Mouse (Mus musculus) adrenal gland, adult 2 months (tissue): ENCODE results near the gene Fkbp9. TPM values are rescaled to one million over a fixed set of nuclear protein-coding genes. Genes with fewer than 3 reads are reported as not detected.

Source experiments
- DNase-seq: peaks from one replicate; pipeline ENCODE4 v3.0.0; 2021
- polyA plus RNA-seq: library from polyadenylated mRNA; depleted of rRNA; stranded (reverse); fragments of >200 nt; gene quantifications from 2 replicates; pipeline ENCODE4 v1.2.3, GENCODE M21; 2012; rRNA removed
- total RNA-seq, 2 experiments: library from RNA; stranded (reverse); gene quantifications; 2 replicates each; pipeline ENCODE4 v1.2.3; 2021

The Fkbp9 gene
- total and polyA plus RNA-seq, 3 experiments: 33.5 to 87.1 (median 53.9) TPM

GRCm38 (mm10) chr6:56905486-56905885 is 73.6 kb downstream of the Fkbp9 start:
- no peak for DNase-seq

- DNase-seq: no peak
Observed at GRCm38 (mm10) chr6:56906121-56906846, 74.4 kb downstream of the Fkbp9 start.

- no peak for DNase-seq
Observed at GRCm38 (mm10) chr6:56907973-56908372, 76.1 kb downstream of the Fkbp9 start.

- no peak for DNase-seq
Observed at GRCm38 (mm10) chr6:56908397-56908796, 76.5 kb downstream of the Fkbp9 start.

- DNase-seq: peak; percentile 65
Observed at GRCm38 (mm10) chr6:56908912-56909311, 77.1 kb downstream of the Fkbp9 start.

- no peak for DNase-seq
Observed at GRCm38 (mm10) chr6:56910910-56911309, 79.1 kb downstream of the Fkbp9 start.

GRCm38 (mm10) chr6:56913092-56913858 is 81.4 kb downstream of the Fkbp9 start:
- no peak for DNase-seq

- no peak for DNase-seq
Observed at GRCm38 (mm10) chr6:56916279-56916678, 84.4 kb downstream of the Fkbp9 start.

- DNase-seq: peak; percentile 43
Observed at GRCm38 (mm10) chr6:56917578-56918368, 85.9 kb downstream of the Fkbp9 start.

GRCm38 (mm10) chr6:56919330-56920044 is 87.6 kb downstream of the Fkbp9 start:
- no peak for DNase-seq

- no peak for DNase-seq
Observed at GRCm38 (mm10) chr6:56920222-56921092, 88.6 kb downstream of the Fkbp9 start.

GRCm38 (mm10) chr6:56923331-56923725 is 91.5 kb downstream of the Fkbp9 start:
- no peak for DNase-seq

- DNase-seq: peak; percentile 96
Observed at GRCm38 (mm10) chr6:56923726-56924707, 92.2 kb downstream of the Fkbp9 start, which contains the start of the genes Nt5c3 and Vmn1r4. TSS of gene Nt5c3 (minus strand) at chr6:56923932. TSS of gene Vmn1r4 (plus strand) at chr6:56924015.

Other genes with a start within 250 kb of the Fkbp9 start
- 10 to 100 TPM; 18.9 to 28.1 TPM for gene Lsm5, start 127.3 kb upstream of the Fkbp9 start, total RNA-seq
- gene Lsm5, start 127.3 kb upstream of the Fkbp9 start, polyA plus RNA-seq: 0.31 TPM in 1 of 2 replicates, not detected in the other
- gene Avl9, start 117.2 kb upstream of the Fkbp9 start, total RNA-seq: 10 to 100 TPM; 18.8 to 28.4 TPM
- 6.1 and 6.8 TPM in 2 replicates for gene Avl9, start 117.2 kb upstream of the Fkbp9 start, polyA plus RNA-seq
- gene Kbtbd2, start 34.2 kb upstream of the Fkbp9 start, total RNA-seq: 10 to 100 TPM; 28.5 to 32.7 TPM
- gene Kbtbd2, start 34.2 kb upstream of the Fkbp9 start, polyA plus RNA-seq: 3.0 and 4.3 TPM in 2 replicates
- gene Nt5c3, start 91.9 kb downstream of the Fkbp9 start, total RNA-seq: 10 to 100 TPM; 17.8 to 25.3 TPM
- gene Nt5c3, start 91.9 kb downstream of the Fkbp9 start, polyA plus RNA-seq: 5.6 and 15.5 TPM in 2 replicates
- gene Vmn1r4, start 92.0 kb downstream of the Fkbp9 start, total RNA-seq: under 1 TPM; 0.31 to 0.40 TPM
- gene Vmn1r4, start 92.0 kb downstream of the Fkbp9 start, polyA plus RNA-seq: 0.04 and 0.07 TPM in 2 replicates
- not detected for gene Vmn1r5, start 138.2 kb downstream of the Fkbp9 start, total RNA-seq
- gene Vmn1r5, start 138.2 kb downstream of the Fkbp9 start, polyA plus RNA-seq: not detected in 2 replicates
- gene Vmn1r6, start 165.2 kb downstream of the Fkbp9 start, total RNA-seq: not detected
- not detected in 2 replicates for gene Vmn1r6, start 165.2 kb downstream of the Fkbp9 start, polyA plus RNA-seq
- not detected for gene Vmn1r7, start 193.3 kb downstream of the Fkbp9 start, total RNA-seq
- not detected in 2 replicates for gene Vmn1r7, start 193.3 kb downstream of the Fkbp9 start, polyA plus RNA-seq
- not detected for gene Vmn1r8, start 200.2 kb downstream of the Fkbp9 start, total RNA-seq
- not detected in 2 replicates for gene Vmn1r8, start 200.2 kb downstream of the Fkbp9 start, polyA plus RNA-seq
- gene Vmn1r9, start 234.7 kb downstream of the Fkbp9 start, total RNA-seq: not detected
- not detected in 2 replicates for gene Vmn1r9, start 234.7 kb downstream of the Fkbp9 start, polyA plus RNA-seq